Mouse (Mus musculus) megakaryocyte, adult 5-6 weeks (primary cell): ENCODE results near the gene Trappc12. TPM values are rescaled to one million over a fixed set of nuclear protein-coding genes. Genes with fewer than 3 reads are reported as not detected.
A peak's percentile ranks its signal among the peaks of the same experiment; 100 is the strongest.

ENCODE experiments used
- ATAC-seq: 2 replicates; pipeline ENCODE4 v1.8.0; 2016; ENCODE audit warnings: mild to moderate bottlenecking, inconsistent platforms; ENCODE audit not compliant: poor library complexity, severe bottlenecking
- total RNA-seq, 2 experiments: library from RNA; stranded (forward) in 1 of 2; stranded (reverse) in 1 of 2; fragments of 153-499, 151-499 nt in 1 of 2; fragments of 221-1000, 200-1000 nt in 1 of 2; gene quantifications; 2 replicates each; pipeline versions ENCODE4 v1.2.3 to v1.2.4; 2015 to 2017

The Trappc12 gene
- total RNA-seq (2015) = 25.9 and 29.7 TPM in 2 replicates
- total RNA-seq (2017) = 34.3 and 40.3 TPM in 2 replicates

DNA sequence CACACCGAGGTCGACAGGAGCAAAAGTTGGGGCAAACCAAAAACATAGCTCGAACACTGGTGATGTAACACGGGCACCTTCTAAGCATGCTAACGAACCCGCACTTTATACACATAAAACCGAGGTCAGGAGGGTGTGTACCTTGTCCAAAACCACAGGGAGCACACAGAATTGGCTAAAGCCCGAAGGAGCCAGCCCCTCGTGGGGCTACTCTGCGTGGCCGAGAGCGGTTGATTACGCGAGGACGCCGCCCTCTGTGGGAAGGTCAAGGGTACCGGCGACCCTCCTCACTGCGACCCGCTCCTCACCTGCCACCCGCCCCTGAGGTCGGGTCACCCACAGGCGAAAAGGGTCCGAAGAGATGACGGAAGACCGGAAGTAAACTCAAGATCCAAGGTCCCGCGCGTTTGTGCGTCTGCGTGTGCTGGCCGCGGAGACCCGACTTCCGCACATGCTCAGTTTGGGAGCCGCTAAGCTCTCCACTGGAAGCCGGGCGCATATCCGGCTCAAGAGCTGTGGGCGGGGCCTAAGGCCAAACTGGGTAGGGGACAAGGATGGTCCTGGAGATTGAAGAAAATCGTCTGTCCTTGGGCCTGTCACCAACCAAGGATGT is at the start of gene Trappc12:
Trappc12 (minus strand) TSS at position 452 of the 613 bp plus-strand sequence.
- ATAC-seq = peak; percentile 84

DNA sequence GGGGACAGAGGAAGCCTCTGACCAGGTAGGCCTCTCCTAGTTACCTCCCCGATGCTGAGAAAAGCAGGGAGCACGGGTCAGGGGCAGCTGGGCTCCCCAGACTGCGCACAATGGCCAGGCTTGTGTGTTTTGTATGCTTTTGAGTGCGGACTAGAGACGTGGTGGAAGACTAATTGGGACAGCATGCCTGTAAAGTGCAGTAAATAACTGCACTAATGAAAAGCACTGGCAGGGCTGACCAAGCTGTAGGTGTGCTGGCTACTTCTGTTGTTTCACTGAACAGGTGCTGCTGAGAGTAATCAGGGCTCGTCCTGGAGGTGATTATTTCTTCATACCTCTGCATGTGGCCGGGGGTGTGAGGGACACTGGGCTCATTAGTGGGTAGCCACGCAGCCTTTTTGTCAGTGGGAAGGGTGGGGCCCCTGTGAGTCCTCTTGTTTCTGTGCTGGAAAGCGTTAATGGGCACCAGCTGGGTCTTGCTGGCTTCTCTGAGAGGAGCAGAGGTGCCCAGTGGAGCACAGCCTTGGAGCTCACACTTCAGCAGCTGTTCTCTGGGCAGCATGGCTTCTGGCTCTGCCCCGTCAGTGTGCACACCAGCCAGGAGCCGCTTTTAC is 49.6 kb upstream of the Trappc12 start:
- no peak; the same call in 1 of the 2 replicates for ATAC-seq

DNA sequence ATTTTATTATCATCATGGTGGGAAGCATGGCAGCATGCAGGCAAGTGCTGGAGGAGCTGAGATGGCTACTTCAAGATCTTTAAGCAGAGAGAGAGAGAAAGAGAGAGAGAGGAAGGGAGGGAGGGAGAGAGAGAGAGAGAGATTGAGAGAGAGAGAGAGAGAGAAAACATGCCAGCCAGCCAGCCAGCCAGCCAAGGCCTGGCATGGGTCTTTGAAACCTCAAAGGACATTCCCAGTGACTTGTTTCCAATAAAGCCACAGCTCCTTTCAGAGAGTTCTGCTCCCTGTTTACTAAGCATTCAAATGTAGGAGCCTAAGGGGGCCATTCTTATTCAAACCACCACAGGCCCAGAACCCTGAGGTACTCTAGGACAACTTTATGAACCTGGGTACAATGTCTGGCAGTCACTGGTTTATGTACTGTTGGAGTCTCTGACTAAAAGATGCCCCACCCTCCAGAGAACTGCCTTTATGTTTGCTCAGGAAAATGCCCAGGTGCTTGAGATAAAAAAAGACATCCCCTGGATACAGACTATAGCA is 46.7 kb upstream of the Trappc12 start:
- ATAC-seq = no peak

DNA sequence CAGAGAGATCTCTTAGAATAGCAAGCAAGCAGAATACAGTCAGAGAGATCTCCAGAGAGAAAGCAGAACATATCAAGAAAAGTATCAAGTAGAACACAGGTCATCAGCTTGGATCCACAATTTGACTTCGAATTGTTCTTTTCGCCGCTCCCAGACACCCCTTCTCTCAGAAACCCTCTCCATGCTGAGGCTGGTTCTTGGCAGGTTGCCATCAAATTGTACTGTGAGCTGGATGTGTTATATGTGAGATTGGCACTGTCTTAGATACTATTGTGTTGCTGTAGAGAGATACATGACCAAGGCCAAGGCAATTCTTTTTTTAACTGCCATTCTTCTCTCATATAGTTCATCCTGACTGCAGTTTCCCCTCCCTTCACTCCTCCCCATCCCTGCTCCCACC is 44.8 kb upstream of the Trappc12 start:
- ATAC-seq = no peak

DNA sequence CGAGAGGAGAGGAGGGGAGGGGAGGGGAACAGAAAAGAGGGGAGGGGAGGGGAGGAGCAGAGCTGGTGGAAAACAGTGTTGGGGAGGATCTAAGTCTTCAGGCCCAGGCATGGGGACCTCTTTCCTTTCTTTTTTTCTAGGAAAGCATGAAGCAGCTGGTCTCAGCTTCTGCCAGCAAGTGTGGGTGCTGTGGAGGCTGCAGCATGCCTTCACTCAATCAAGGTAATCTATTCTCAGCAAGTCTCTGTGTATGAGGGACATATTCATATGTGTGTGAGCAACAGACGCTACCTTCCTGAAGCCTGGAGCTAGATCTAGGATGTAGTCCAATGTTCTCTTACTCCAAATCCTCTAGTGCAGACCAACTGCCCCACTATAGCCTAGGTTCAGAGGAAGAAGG is 43.4 kb upstream of the Trappc12 start:
- no peak for ATAC-seq

DNA sequence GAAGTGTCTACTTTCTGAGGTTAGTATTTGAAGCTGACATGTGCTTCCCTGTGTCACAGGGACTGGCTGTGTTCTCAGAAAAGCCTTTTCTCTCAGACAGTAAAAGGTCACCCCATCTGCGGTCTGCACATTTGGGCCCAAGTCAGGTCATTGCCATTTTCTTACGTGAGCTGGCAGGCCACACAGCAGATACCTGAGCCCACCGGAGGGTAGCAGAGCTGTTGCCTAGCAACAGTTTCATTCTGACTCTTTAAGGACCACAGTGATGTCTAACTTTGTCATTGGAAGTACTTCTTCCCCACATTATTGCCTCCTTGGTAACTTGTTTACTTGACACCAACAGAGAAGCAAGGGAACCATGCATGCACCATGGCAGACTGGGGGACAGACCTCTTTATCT is 42.3 kb upstream of the Trappc12 start:
- ATAC-seq = no peak

DNA sequence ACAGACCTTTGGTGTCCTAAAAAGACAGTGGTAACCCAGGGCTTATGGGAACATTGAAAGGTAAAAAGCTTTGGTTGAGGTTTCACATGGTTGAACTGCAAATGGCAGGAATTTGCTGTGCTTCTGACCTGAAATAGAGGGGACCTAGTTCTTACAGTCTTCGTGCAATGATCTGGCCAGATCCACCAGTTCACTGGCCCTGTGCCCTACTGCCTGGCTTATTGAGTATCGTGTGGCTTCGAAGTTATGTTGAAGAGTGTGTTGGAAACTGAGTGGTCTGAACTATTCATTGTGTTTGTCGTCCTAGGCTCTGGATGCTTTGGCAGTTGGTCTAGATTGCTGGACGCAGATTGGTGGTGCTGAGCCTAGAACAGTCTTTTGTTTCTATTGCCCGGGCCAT is 36.0 kb upstream of the Trappc12 start:
- no peak for ATAC-seq

DNA sequence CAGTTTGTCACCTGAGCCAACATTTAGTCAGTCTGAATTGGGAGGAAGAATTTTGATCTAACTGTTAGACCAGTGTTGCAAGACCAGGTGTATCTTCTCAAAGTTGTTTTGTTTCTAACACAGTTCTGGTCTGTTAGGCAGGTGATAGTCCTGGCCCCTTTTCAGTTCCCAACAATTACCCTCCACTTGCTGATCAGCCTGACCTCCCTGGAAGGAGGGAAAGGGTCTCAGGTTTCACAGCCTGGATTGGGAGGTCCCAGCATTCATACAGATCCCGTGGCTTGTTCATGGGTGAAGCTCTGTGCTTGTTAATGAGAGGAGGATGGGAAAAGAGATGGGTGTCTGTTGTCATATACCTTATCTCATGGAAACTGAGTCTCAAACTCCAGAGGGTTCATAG is 35.0 kb upstream of the Trappc12 start:
- no peak for ATAC-seq

DNA sequence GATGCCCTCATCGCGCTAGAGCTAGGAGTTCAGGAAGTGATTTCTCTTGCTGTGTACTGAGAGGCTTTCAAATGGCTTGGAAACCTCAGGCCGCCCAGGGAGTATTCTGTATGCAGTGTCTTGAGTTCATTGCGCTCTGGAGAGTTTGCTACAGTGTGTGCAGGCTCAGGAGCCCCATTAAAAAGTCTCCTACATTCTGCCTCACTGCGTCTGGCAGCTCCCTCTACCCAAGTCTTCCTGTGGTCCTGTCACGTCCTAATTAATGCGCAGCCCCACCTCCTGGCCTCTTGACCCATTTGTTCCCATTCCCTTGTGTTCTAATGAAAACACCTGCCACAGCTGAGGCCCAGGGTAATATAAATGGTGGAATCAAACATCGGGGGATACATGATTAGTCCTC is 34.6 kb upstream of the Trappc12 start:
- no peak for ATAC-seq

DNA sequence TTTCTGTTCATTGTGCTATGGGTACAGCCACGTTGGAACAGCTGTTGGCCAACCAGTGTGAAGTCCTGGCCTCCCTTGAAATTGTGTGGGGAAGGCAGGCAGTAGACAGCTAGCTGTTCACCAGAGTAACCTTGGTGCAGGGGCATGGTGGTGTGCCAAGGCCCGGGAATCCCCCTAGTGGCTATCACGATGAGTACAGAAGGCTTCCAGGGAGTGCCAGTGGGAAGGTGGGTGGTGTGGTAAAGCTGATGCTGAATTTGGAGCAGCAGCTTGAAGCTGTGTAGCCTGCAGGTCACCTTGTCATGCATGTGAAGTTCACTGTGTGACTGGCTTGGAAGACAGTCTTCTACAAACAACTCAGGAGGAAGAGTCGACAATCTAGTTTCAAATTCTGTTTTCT is 34.1 kb upstream of the Trappc12 start:
- no peak for ATAC-seq

DNA sequence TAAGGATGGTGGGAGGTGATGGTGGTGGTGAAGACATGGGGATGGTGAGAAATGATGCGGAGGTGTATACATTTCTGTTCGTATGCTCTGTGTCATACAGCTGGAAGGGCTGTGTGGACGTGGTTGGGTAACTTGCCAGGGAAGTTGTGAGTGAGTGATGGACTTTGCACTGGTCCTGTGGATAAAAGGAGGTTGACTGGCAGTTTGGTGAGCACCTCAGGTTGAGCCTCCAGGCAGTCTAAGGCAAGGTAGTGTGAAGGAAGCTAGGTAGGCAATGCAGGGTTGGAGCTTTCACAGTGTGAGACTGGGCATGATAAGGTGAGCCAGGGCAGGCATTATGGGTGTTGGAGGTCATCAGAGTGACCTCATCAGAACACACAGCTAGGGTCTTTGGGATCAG is 32.4 kb upstream of the Trappc12 start:
- ATAC-seq = no peak

DNA sequence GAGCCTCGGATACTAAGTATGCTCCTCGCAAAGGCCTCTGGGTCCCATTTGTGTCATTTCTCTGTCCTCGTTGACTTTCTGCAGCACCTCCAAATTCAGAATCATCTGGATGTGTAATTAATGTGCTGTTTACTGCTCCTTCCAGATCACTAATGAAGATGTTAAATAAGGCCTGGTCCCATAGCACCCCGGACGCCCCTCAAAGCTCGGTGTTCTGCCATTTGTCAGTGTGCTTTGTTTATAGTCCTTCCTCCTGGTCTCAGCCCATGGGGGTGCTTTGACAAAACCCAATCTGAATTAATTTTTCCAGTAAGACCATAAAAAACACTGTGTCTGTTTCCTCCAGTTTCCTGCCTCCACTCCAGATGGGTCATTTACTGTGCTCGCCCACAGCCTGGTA is 29.9 kb upstream of the Trappc12 start:
- no peak for ATAC-seq

DNA sequence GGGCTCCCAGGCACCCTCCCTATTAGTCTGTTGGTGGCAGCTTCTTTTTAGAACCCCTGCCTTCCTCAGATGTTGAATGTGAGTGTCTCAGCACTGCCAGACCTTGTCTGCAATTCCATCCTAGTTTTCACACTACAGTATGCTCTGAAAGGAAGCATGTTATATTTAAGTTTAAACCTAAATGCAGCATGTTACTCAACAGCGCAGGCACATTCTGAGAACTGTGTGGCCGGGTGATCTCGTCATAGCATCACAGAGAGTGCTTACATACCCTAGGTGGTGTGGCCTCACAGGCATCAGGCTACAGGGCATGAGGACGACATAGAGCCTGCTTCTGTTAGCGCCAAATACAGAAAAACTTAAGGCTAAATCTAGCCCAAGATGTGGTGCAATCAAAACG is 25.4 kb upstream of the Trappc12 start:
- ATAC-seq = no peak

DNA sequence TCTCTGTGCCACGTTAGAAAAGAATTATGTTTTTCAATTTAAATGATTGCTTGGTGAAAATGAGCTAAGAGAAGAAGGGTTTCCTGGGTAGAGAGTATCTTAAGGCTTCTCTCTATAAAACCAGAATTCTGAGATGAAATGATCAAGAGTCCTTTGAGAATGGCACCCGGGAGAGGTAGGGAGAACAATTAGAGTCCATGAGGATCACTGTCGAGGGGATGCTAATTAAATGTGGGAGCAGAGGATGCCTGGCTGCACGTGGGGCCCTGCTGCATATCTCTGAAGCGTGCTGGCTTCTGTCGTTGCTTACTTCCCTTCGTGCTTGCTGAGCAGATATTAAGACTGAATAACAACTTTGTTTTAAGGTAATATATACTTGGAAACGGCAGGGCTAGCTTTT is 24.8 kb upstream of the Trappc12 start:
- ATAC-seq = no peak

DNA sequence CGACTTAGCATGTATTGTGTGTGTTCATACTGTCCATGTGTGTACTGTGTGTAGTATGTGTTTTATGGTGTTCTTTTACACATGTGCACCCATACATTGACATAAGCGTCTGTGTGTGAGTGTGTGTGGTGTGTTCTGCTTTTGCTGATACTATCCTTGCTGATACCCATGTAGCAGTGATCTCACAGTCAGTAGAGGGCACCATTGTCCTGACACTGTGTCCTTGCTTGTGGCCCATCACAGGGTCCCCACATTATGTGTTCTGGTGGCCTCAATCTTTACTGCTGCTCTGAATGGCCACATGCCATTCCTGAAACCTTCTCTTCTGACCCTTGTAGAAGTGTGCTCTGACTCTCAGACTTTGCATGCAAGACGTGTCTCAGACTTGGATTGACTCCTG is 23.5 kb upstream of the Trappc12 start:
- no peak for ATAC-seq

DNA sequence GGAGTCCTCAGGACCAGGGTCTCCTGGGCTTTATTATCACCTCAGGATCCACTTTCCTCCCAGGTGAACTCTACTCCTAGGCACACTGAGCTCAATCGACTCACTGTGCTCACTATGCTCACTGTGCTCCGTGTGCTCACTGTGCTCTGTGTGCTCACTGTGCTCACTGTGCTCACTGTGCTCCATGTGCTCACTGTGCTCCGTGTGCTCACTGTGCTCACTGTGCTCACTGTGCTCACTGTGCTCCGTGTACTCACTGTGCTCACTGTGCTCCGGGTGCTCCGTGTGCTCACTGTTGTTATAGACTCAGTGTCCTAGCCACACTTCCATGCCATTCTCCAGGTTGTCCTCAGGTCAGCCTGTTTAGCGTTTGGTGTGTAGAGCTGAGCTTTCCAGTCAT is 19.7 kb upstream of the Trappc12 start:
- ATAC-seq = no peak

DNA sequence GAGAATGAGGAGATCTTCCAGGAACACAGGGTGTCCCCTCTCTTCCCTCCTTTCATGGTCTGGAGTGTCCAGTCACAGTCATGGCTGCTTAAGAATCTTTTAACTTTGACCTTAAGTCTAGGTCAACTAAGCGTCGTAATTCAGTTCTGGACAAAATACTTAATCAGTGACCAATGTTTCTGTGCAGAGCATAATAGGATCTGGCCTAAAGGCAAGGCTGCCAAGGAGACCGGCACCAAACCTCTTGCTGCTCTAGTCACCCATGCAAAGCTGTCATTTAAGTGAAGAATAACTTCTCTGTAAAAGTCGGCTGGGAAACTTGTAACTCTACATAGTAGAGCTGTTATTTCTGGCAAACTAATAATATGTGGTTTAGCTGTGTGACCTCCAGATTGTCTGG is 5.7 kb upstream of the Trappc12 start:
- no peak for ATAC-seq

DNA sequence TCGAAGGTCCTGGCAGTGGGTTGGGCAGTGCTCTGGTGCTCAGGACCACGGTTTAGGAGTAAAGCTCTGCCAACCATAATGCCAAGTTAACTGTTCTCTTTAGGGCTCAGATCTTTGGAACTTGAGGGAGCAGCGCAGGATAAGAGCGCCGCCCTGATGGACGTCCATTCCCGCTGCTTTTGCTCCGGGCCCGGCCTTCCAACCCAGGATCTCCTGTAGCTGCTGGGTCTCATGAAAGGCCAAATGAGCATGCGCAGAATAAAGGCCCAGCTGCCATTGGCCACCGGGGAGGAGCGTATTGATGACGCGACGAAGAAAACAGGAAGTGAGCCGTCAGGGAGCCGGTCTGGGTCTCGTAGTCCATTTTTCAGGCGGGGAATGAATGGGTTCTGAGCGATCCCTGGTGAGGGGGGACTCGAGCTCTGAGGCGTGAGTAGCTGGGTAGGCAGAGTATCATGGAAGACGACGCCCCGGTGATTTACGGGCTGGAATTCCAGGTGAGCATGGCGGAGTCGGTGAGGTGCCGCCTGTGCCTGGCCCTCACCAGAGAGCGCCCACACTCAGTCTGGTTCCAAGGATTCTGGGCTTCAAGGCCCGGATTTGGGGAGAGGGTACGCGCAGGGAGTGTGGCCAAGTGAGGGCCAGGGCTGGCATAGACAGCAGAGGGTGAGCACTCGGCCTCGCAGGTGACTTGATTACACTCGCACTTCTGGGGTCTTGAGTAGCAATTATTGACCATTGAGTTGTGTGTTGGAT is 1.4 kb upstream of the Trappc12 start, which contains the start of gene Eipr1:
Eipr1 (plus strand) TSS at position 296 of the 756 bp plus-strand sequence.
- ATAC-seq = peak; percentile 82

DNA sequence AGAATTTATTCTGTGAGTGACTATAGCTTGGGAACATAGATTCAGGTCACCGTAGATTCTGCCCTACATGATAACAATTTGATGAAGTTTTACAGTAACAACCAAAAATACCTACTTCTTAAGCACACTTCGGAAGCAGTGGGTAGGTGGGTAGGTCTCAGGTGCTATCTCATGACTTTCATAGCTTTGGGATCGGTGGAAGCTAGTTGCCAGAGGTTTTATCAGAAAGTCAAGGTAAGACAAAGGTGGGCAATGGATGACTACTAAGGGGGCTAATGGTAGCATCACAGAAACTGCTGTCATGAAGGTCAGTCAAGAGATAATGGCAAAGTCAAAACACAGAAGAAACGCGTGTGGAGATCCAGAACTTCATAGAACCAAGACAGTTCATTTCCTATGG is 604 bp upstream of the Trappc12 start:
- no peak for ATAC-seq

DNA sequence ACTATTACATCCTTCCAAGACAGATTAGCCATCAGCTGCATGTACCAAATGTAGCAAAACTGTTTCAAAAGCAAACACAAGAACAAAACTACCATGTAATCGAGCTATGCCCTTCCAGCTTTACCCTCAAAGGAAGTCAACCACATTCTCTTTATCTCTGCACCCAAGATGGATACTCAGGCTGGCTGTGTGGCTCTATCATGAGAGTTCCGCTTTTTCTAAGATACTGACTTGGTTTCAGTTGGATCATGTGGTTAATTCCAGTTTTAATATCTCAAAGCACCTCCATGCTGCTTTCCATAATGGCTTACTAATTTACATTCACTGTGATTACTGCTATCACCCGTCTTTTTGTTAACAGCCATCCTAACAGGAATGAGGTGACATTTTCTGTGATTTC is 6.9 kb downstream of the Trappc12 start:
- ATAC-seq = no peak

DNA sequence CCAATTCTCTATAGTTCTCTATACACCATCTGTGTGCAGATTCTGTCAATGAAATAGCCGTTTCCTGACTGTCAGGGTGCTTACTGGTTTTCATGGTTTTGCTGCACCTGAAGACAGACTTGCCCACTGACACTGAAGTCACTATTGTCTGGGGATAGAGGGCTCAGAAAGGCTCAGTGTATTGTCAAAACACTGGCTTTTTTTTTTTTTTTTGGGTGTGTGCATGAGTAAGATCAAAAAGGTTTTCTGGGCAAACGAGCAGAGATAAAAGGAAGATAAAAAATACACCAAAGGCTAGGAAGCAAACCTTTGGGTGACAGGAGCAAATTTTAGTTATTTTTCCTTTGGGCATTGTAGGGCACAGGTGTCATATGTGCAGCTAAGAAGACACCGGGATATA is 15.0 kb downstream of the Trappc12 start:
- no peak for ATAC-seq

DNA sequence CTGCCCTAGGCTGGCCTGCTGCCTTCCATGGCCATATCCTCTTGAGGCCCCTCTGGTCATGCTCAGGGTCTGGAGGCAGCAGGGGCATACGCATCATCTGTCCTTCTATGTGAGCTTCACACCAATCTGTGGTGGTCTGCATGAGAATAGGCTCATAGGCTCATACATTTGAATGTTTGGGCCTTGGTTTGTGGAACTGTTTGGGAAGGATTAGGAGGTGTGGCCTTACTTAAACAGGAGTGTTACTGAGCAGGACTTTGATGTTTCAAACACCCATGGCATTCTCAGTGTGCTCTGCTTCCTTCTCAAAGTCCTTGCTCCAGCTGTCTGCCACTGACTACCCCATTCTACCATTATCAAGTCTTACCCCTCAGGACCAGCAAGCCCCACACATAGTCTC is 16.0 kb downstream of the Trappc12 start:
- ATAC-seq = no peak
